Mouse (Mus musculus) C2C12 (cell line): ENCODE data around the gene Mllt6. TPM values are rescaled to one million over a fixed set of nuclear protein-coding genes. Genes with fewer than 3 reads are reported as not detected.

Source experiments
- H3K27me3 ChIP-seq: one replicate; pipeline ENCODE4 v1.6.1; 2011; ENCODE audit not compliant: control insufficient read depth, insufficient read depth, insufficient read length
- H3K36me3 ChIP-seq: one replicate; pipeline ENCODE4 v1.6.1; 2011; ENCODE audit not compliant: control insufficient read depth, insufficient read depth
- H3K4me3 ChIP-seq: one replicate; pipeline ENCODE4 v1.5.1; 2011; ENCODE audit warnings: mild to moderate bottlenecking, control low read depth; ENCODE audit not compliant: poor library complexity, insufficient read depth, severe bottlenecking
- H3K79me2 ChIP-seq: one replicate; pipeline ENCODE4 v1.6.1; 2011; ENCODE audit not compliant: control insufficient read depth, insufficient read depth
- H3K79me3 ChIP-seq: one replicate; pipeline ENCODE4 v1.6.1; 2011; ENCODE audit warnings: low read depth, control low read depth
- H3ac ChIP-seq: one replicate; pipeline ENCODE3; 2011; ENCODE audit warnings: low read depth; ENCODE audit not compliant: control insufficient read depth, insufficient read length
- CEBPB ChIP-seq: IDR thresholded peaks from one replicate; pipeline ENCODE4 v1.6.1; 2011; ENCODE audit warnings: low read depth, mild to moderate bottlenecking, control low read depth, moderate library complexity
- CTCF ChIP-seq: IDR thresholded peaks from one replicate; pipeline ENCODE4 v1.5.1; 2011; ENCODE audit not compliant: control insufficient read depth, insufficient read depth, insufficient read length
- FOSL1 ChIP-seq: IDR thresholded peaks from one replicate; pipeline ENCODE4 v1.8.0; 2011; ENCODE audit warnings: mild to moderate bottlenecking, low read length; ENCODE audit not compliant: poor library complexity, insufficient read depth, severe bottlenecking
- MAX ChIP-seq: IDR thresholded peaks from one replicate; pipeline ENCODE4 v1.6.1; 2011; ENCODE audit warnings: mild to moderate bottlenecking, control low read depth
- MYOD1 ChIP-seq: IDR thresholded peaks from one replicate; pipeline ENCODE4 v1.6.1; 2011; ENCODE audit warnings: low read depth; ENCODE audit not compliant: control insufficient read depth, insufficient read length
- MYOG ChIP-seq: IDR thresholded peaks from one replicate; pipeline ENCODE4 v1.6.1; 2011; ENCODE audit not compliant: control insufficient read depth, insufficient read length; ENCODE audit errors: extremely low read depth
- USF1 ChIP-seq: IDR thresholded peaks from one replicate; pipeline ENCODE4 v1.6.1; 2011; ENCODE audit warnings: low read depth, mild to moderate bottlenecking, control low read depth, moderate library complexity
- polyA plus RNA-seq: library from polyadenylated mRNA; unstranded; fragments of >200 nt; fragmentation: generic; extraction: Trizol; gene quantifications from one replicate; pipeline ENCODE4 v1.2.1, GENCODE M21; 2012; ENCODE audit warnings: missing spikeins

Mllt6 gene
- polyA plus RNA-seq, 1 experiment: 12.5 TPM

- Histone ChIP-seq H3K4me3 (no peak overlapping the region), H3K79me3 (peaks cover 55% of the 10 kb centered on the region), H3K36me3 (peaks cover 23% of the 10 kb centered on the region), H3K79me2 (peaks cover 73% of the 10 kb centered on the region), H3K27me3 (no peaks in the 10 kb centered on the region), H3ac (no peak overlapping the region)
- TF ChIP-seq CTCF (no peak), FOSL1 (no peak), MYOD1 (no peak), MAX (no peak), MYOG (no peak), CEBPB (no peak), USF1 (no peak)
Measured at GRCm38 (mm10) chr11:97695712-97696401, 32.6 kb downstream of the Mllt6 start.

- H3K79me3 ChIP-seq: peaks cover 55% of the 10 kb centered on the region
- peaks cover 73% of the 10 kb centered on the region for H3K79me2 ChIP-seq
- H3K27me3 ChIP-seq: no peaks in the 10 kb centered on the region
- H3ac ChIP-seq: no peak overlapping the region
- TF ChIP-seq CTCF: no peak
- TF ChIP-seq MYOG: no peak
- TF ChIP-seq USF1: no peak
- TF ChIP-seq MYOD1: no peak
- TF ChIP-seq CEBPB: no peak
- no peak for TF ChIP-seq MAX
- TF ChIP-seq FOSL1: no peak
- peaks cover 15% of the 10 kb centered on the region for H3K36me3 ChIP-seq
- H3K4me3 ChIP-seq: no peak overlapping the region
Measured at GRCm38 (mm10) chr11:97696669-97697068, 33.5 kb downstream of the Mllt6 start.

- Histone ChIP-seq H3ac (no peak overlapping the region), H3K36me3 (peaks cover 9% of the 10 kb centered on the region), H3K27me3 (no peaks in the 10 kb centered on the region), H3K79me3 (peaks cover 55% of the 10 kb centered on the region), H3K79me2 (peaks cover 70% of the 10 kb centered on the region), H3K4me3 (no peak overlapping the region)
- TF ChIP-seq MYOG (no peak), CTCF (no peak), MAX (no peak), FOSL1 (no peak), MYOD1 (no peak), USF1 (no peak), CEBPB (no peak)
Measured at GRCm38 (mm10) chr11:97697199-97697890, 34.1 kb downstream of the Mllt6 start.

GRCm38 (mm10) chr11:97697891-97698529 is 34.8 kb downstream of the Mllt6 start:
- Histone ChIP-seq H3ac (peak overlapping the region; percentile 91), H3K79me3 (peaks cover 52% of the 10 kb centered on the region), H3K27me3 (no peaks in the 10 kb centered on the region), H3K36me3 (peaks cover 3% of the 10 kb centered on the region), H3K4me3 (peak overlapping the region; percentile 89), H3K79me2 (peaks cover 63% of the 10 kb centered on the region)
- TF ChIP-seq MAX (no peak), CEBPB (no peak), USF1 (no peak), FOSL1 (no peak), MYOG (no peak), MYOD1 (no peak), CTCF (no peak)

- Histone ChIP-seq H3ac (peak overlapping the region; percentile 91), H3K36me3 (peaks cover under 1% of the 10 kb centered on the region), H3K79me3 (peaks cover 54% of the 10 kb centered on the region), H3K4me3 (peak overlapping the region; percentile 89), H3K79me2 (peaks cover 62% of the 10 kb centered on the region), H3K27me3 (no peaks in the 10 kb centered on the region)
- no peak for TF ChIP-seq MAX
- peak; percentile 72 for TF ChIP-seq CTCF
- TF ChIP-seq USF1: no peak
Measured at GRCm38 (mm10) chr11:97698741-97699611, 35.8 kb downstream of the Mllt6 start.
